Comparison of ENCODE assay signal across 10 mouse cellular contexts in genomic region chr5:35379815-35380214, GRCm38 (mm10). TPM values are rescaled to one million over a fixed set of nuclear protein-coding genes. Genes with fewer than 3 reads are reported as not detected.
A peak's percentile ranks its signal among the peaks of the same experiment; 100 is the strongest.
DNase-seq lines count a peak whose midpoint lies in the region; ATAC-seq and TF ChIP-seq lines count a peak whose summit lies in the region.
"Had no signal": no experiment of that assay in that cellular context is flagged by ENCODE, and none has a peak within 500 bp of the region (broad histone marks: within the 10 kb centered on the region; RNA-seq: fewer than 3 reads in every experiment).

No protein-coding gene starts in this region.

- peak; percentile 64 for TF ChIP-seq CTCF in ES-Bruce4 (IDR thresholded peaks at IDR 0.05; ENCODE audit: low read depth, low read length)

- no peak overlapping the region for H3K27ac ChIP-seq in ES-Bruce4 (ENCODE audit: insufficient read depth, low read length)
- H3K27ac ChIP-seq: hindbrain, embryonic 15.5 days had no signal

- no peaks in the 10 kb centered on the region for H3K4me1 ChIP-seq in ES-Bruce4 (ENCODE audit: control insufficient read depth, insufficient read depth, low read length)
- H3K4me1 ChIP-seq: hindbrain, embryonic 15.5 days had no signal

- no peaks in the 10 kb centered on the region for H3K9me3 ChIP-seq in ES-Bruce4 (replicated peaks; ENCODE audit: control insufficient read depth, insufficient read depth, low read length, poor library complexity, severe bottlenecking)
- H3K9me3 ChIP-seq: hindbrain, embryonic 15.5 days had no signal

- H3K9ac ChIP-seq in ES-Bruce4 (ENCODE audit: low read depth, poor library complexity, severe bottlenecking) = no peak overlapping the region
- H3K9ac ChIP-seq: hindbrain, embryonic 15.5 days had no signal

- 0 out of 2 replicates have a peak, but pooled peaks have one; percentile 50 for ATAC-seq in megakaryocyte-erythroid progenitor cell, adult 5-6 weeks (replicated peaks; ENCODE audit: low FRiP score, low TSS enrichment, poor library complexity, severe bottlenecking)

- DNase-seq in cerebellum, adult 9-10 months = peak; percentile 22
- no peak for DNase-seq in cerebellum, adult 11 months
- DNase-seq in left cerebral cortex, adult 18-20 months (ENCODE audit: low spot score in 2 of 2) = peak; percentile 20 to 48
- DNase-seq in left cerebral cortex, postnatal 10 days (ENCODE audit: extremely low spot score in 1 of 2, low spot score in 2 of 2) = no peak
- DNase-seq in embryo, embryonic 10.5 days (ENCODE audit: low spot score) = peak; percentile 88
- DNase-seq in gastrocnemius, postnatal 4 days (ENCODE audit: low spot score in 2 of 2) = no peak

- TF ChIP-seq EP300 in ES-Bruce4 (IDR thresholded peaks at IDR 0.05; ENCODE audit: insufficient read depth, low read depth, low read length) = no peak

- intact Hi-C loops in left cerebral cortex, postnatal 10 days (cut with DNase I) = loop anchor here (2.0 kb wide), 1 partner anchor 131 kb away; no protein-coding TSS in a partner anchor

- H3K4me3 ChIP-seq in ES-Bruce4 (ENCODE audit: low read depth, low read length) = no peak overlapping the region
- H3K4me3 ChIP-seq: hindbrain, embryonic 15.5 days; myocyte had no signal

- no peaks in the 10 kb centered on the region for H3K36me3 ChIP-seq in ES-Bruce4 (ENCODE audit: control insufficient read depth, insufficient read depth, low read length, poor library complexity, severe bottlenecking)
- H3K36me3 ChIP-seq: hindbrain, embryonic 15.5 days had no signal

- peaks cover 6% of the 10 kb centered on the region; the same call in 1 of the 2 replicates for H3K27me3 ChIP-seq in ES-Bruce4 (ENCODE audit: control insufficient read depth, insufficient read depth, low read length, poor library complexity, severe bottlenecking)

- TF ChIP-seq POLR2A in ES-Bruce4 (IDR thresholded peaks at IDR 0.05; ENCODE audit: insufficient read depth, low read length) = no peak

RNA-seq across cellular contexts. Expression of gene Hmx1, which starts 9.1 kb away (rescaled TPM):
- total RNA-seq in left cerebral cortex, adult 18-20 months (2021) = not detected
- not detected for total RNA-seq in left cerebral cortex, postnatal 10 days (2021)
- polyA plus RNA-seq in ES-Bruce4 (2011; ENCODE audit: insufficient read depth, insufficient read length, low read depth, missing spikeins) = not detected in 2 replicates
- not detected in 2 replicates for total RNA-seq in megakaryocyte-erythroid progenitor cell, adult 5-6 weeks (2014; fragmentation: Nextera tagmentation)
- total RNA-seq in megakaryocyte-erythroid progenitor cell, adult 5-6 weeks (2017) = not detected in 2 replicates
- not detected for total RNA-seq in gastrocnemius, postnatal 4 days (2021)
- polyA plus RNA-seq: hindbrain, embryonic 15.5 days; myocyte had no signal

Comparison
In these comparisons a context has a peak if more than half of its experiments do, and no peak if none do; other contexts are left out.
1. DNase-seq: peak in cerebellum, adult 9-10 months (single experiment), left cerebral cortex, adult 18-20 months (2 of 2) and embryo, embryonic 10.5 days (single experiment); none in cerebellum, adult 11 months (single experiment), left cerebral cortex, postnatal 10 days (0 of 2) and gastrocnemius, postnatal 4 days (0 of 2).